Mouse (Mus musculus): ENCODE results near the gene Ppp4c. TPM values are rescaled to one million over a fixed set of nuclear protein-coding genes. Genes with fewer than 3 reads are reported as not detected.

Gene Ppp4c
- polyA plus RNA-seq, 1 experiment, result 111 TPM

DNA sequence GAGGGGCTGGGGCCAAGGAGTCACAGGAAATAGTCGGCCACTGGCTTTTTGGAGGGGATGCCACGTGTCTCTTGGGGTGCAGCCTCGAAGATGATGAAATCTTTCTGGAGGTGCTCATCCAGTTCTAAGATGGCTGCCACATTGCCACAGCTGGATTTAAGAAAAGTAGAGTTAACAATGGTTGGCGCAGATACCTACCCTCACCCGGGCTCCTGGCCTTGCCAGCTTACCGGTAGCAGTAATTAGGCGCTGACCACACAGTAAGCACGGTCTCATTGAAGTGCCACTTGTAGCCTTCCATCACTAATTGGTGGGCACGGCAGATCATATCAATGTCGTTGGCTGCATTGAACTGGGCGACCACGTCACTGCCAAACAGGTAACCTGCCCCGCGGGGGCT, 6.2 kb downstream of the Ppp4c start:
- Histone ChIP-seq H3K9me3 (replicated peaks; ENCODE audit: control insufficient read depth, insufficient read depth, low read length, poor library complexity, severe bottlenecking) (no peaks in the 10 kb centered on the region), H3K9ac (ENCODE audit: low read depth, poor library complexity, severe bottlenecking) (no peak overlapping the region), H3K36me3 (ENCODE audit: control insufficient read depth, insufficient read depth, low read length, poor library complexity, severe bottlenecking) (peaks cover 48% of the 10 kb centered on the region), H3K27ac (ENCODE audit: insufficient read depth, low read length) (no peak overlapping the region), H3K4me1 (ENCODE audit: control insufficient read depth, insufficient read depth, low read length) (no peaks in the 10 kb centered on the region), H3K4me3 (ENCODE audit: low read depth, low read length) (no peak overlapping the region), H3K27me3 (ENCODE audit: control insufficient read depth, insufficient read depth, low read length, poor library complexity, severe bottlenecking) (no peaks in the 10 kb centered on the region)
- TF ChIP-seq POLR2A (IDR thresholded peaks at IDR 0.05; ENCODE audit: insufficient read depth, low read length) (no peak), EP300 (IDR thresholded peaks at IDR 0.05; ENCODE audit: insufficient read depth, low read depth, low read length) (no peak), CTCF (IDR thresholded peaks at IDR 0.05; ENCODE audit: low read depth, low read length) (no peak)

DNA sequence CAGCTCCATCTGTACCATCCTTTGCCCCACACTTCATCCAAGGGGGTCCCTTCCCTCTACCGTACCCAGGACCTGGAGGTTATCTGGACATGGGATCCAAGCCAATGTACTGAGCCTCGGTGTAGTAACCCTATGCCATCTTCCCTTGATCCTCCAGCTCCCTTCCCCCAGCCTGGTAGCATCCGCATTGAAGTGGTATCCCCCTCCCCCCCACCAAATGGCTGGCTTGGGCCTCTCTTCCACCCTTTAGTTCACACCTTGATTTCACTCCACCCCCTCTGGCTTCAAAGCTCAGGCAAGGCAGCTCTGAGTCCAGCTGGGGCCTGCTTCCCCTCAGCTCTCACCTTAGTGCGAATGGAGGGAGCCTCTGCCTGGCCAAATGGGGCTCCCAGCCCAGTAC, 7.2 kb downstream of the Ppp4c start:
- Histone ChIP-seq H3K9ac (ENCODE audit: low read depth, poor library complexity, severe bottlenecking) (no peak overlapping the region), H3K27me3 (ENCODE audit: control insufficient read depth, insufficient read depth, low read length, poor library complexity, severe bottlenecking) (no peaks in the 10 kb centered on the region), H3K4me1 (ENCODE audit: control insufficient read depth, insufficient read depth, low read length) (no peaks in the 10 kb centered on the region), H3K36me3 (ENCODE audit: control insufficient read depth, insufficient read depth, low read length, poor library complexity, severe bottlenecking) (peaks cover 43% of the 10 kb centered on the region), H3K4me3 (ENCODE audit: low read depth, low read length) (no peak overlapping the region), H3K27ac (ENCODE audit: insufficient read depth, low read length) (no peak overlapping the region), H3K9me3 (replicated peaks; ENCODE audit: control insufficient read depth, insufficient read depth, low read length, poor library complexity, severe bottlenecking) (no peaks in the 10 kb centered on the region)
- TF ChIP-seq CTCF (IDR thresholded peaks at IDR 0.05; ENCODE audit: low read depth, low read length) (no peak), EP300 (IDR thresholded peaks at IDR 0.05; ENCODE audit: insufficient read depth, low read depth, low read length) (no peak), POLR2A (IDR thresholded peaks at IDR 0.05; ENCODE audit: insufficient read depth, low read length) (no peak)

DNA sequence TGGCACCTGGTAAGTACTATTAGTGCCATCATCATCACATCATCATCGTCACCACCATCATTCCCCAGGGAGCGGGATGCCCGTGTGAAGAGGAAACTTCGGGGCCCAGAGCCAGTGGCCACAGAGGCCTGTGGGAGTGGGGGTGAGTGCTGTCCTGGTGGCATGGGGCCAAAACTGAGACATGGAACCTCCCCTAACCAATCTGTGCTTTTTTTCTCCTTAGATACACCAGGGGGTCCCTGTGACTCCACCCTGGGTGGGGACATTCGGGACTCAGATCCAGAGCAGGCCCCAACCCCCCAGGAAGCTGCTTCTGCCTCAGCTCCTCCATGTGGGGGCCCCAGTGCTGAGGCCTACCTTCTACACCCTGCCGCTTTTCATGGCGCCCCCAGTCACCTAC, 7.8 kb downstream of the Ppp4c start:
- Histone ChIP-seq H3K9me3 (replicated peaks; ENCODE audit: control insufficient read depth, insufficient read depth, low read length, poor library complexity, severe bottlenecking) (no peaks in the 10 kb centered on the region), H3K4me1 (ENCODE audit: control insufficient read depth, insufficient read depth, low read length) (no peaks in the 10 kb centered on the region), H3K4me3 (ENCODE audit: low read depth, low read length) (no peak overlapping the region), H3K27me3 (ENCODE audit: control insufficient read depth, insufficient read depth, low read length, poor library complexity, severe bottlenecking) (no peaks in the 10 kb centered on the region), H3K36me3 (ENCODE audit: control insufficient read depth, insufficient read depth, low read length, poor library complexity, severe bottlenecking) (peaks cover 37% of the 10 kb centered on the region), H3K9ac (ENCODE audit: low read depth, poor library complexity, severe bottlenecking) (no peak overlapping the region), H3K27ac (ENCODE audit: insufficient read depth, low read length) (no peak overlapping the region)
- TF ChIP-seq EP300 (IDR thresholded peaks at IDR 0.05; ENCODE audit: insufficient read depth, low read depth, low read length) (no peak), POLR2A (IDR thresholded peaks at IDR 0.05; ENCODE audit: insufficient read depth, low read length) (no peak)

- H3K4me3 ChIP-seq (ENCODE audit: low read depth, low read length), result no peak overlapping the region
- no peaks in the 10 kb centered on the region for H3K4me1 ChIP-seq (ENCODE audit: control insufficient read depth, insufficient read depth, low read length)
- H3K9ac ChIP-seq (ENCODE audit: low read depth, poor library complexity, severe bottlenecking), result no peak overlapping the region
- no peaks in the 10 kb centered on the region for H3K27me3 ChIP-seq (ENCODE audit: control insufficient read depth, insufficient read depth, low read length, poor library complexity, severe bottlenecking)
- peaks cover 30% of the 10 kb centered on the region for H3K36me3 ChIP-seq (ENCODE audit: control insufficient read depth, insufficient read depth, low read length, poor library complexity, severe bottlenecking)
- no peaks in the 10 kb centered on the region for H3K9me3 ChIP-seq (replicated peaks; ENCODE audit: control insufficient read depth, insufficient read depth, low read length, poor library complexity, severe bottlenecking)
- no peak overlapping the region for H3K27ac ChIP-seq (ENCODE audit: insufficient read depth, low read length)
- no peak for TF ChIP-seq EP300 (IDR thresholded peaks at IDR 0.05; ENCODE audit: insufficient read depth, low read depth, low read length)
- TF ChIP-seq CTCF (IDR thresholded peaks at IDR 0.05; ENCODE audit: low read depth, low read length), result no peak
- no peak for TF ChIP-seq POLR2A (IDR thresholded peaks at IDR 0.05; ENCODE audit: insufficient read depth, low read length)
Observed at GRCm38 (mm10) chr7:126782693-126783092, 9.6 kb downstream of the Ppp4c start.

- Histone ChIP-seq H3K27me3 (ENCODE audit: control insufficient read depth, insufficient read depth, low read length, poor library complexity, severe bottlenecking) (no peaks in the 10 kb centered on the region), H3K27ac (ENCODE audit: insufficient read depth, low read length) (no peak overlapping the region), H3K9ac (ENCODE audit: low read depth, poor library complexity, severe bottlenecking) (peak overlapping the region; percentile 60), H3K4me1 (ENCODE audit: control insufficient read depth, insufficient read depth, low read length) (no peaks in the 10 kb centered on the region), H3K36me3 (ENCODE audit: control insufficient read depth, insufficient read depth, low read length, poor library complexity, severe bottlenecking) (peaks cover 22% of the 10 kb centered on the region), H3K4me3 (ENCODE audit: low read depth, low read length) (no peak overlapping the region), H3K9me3 (replicated peaks; ENCODE audit: control insufficient read depth, insufficient read depth, low read length, poor library complexity, severe bottlenecking) (no peaks in the 10 kb centered on the region)
- TF ChIP-seq POLR2A (IDR thresholded peaks at IDR 0.05; ENCODE audit: insufficient read depth, low read length), result no peak
- TF ChIP-seq CTCF (IDR thresholded peaks at IDR 0.05; ENCODE audit: low read depth, low read length), result no peak
- TF ChIP-seq EP300 (IDR thresholded peaks at IDR 0.05; ENCODE audit: insufficient read depth, low read depth, low read length), result no peak
Observed at GRCm38 (mm10) chr7:126781661-126782370, 10.5 kb downstream of the Ppp4c start.

GRCm38 (mm10) chr7:126780971-126781635, 11.2 kb downstream of the Ppp4c start, which contains the start of gene Tbx6:
Gene Tbx6, plus strand, starts transcription at chr7:126781483.
- H3K27ac ChIP-seq (ENCODE audit: insufficient read depth, low read length), result no peak within 1 kb of the TSS
- H3K9ac ChIP-seq (ENCODE audit: low read depth, poor library complexity, severe bottlenecking), result peak within 1 kb of the TSS; percentile 60
- H3K27me3 ChIP-seq (ENCODE audit: control insufficient read depth, insufficient read depth, low read length, poor library complexity, severe bottlenecking), result no peaks in the 10 kb centered on the region
- H3K4me3 ChIP-seq (ENCODE audit: low read depth, low read length), result peak within 1 kb of the TSS; percentile 73
- no peaks in the 10 kb centered on the region for H3K4me1 ChIP-seq (ENCODE audit: control insufficient read depth, insufficient read depth, low read length)
- peaks cover 14% of the 10 kb centered on the region for H3K36me3 ChIP-seq (ENCODE audit: control insufficient read depth, insufficient read depth, low read length, poor library complexity, severe bottlenecking)
- H3K9me3 ChIP-seq (replicated peaks; ENCODE audit: control insufficient read depth, insufficient read depth, low read length, poor library complexity, severe bottlenecking), result no peaks in the 10 kb centered on the region
- no peak for TF ChIP-seq CTCF (IDR thresholded peaks at IDR 0.05; ENCODE audit: low read depth, low read length)
- no peak for TF ChIP-seq EP300 (IDR thresholded peaks at IDR 0.05; ENCODE audit: insufficient read depth, low read depth, low read length)
- TF ChIP-seq POLR2A (IDR thresholded peaks at IDR 0.05; ENCODE audit: insufficient read depth, low read length), result no peak

Data from ES-Bruce4 (cell line).